Mouse (Mus musculus) cerebellum, adult 9-10 months (tissue): ENCODE measurements around the gene Opcml.

Experiments
- DNase-seq: peaks from one replicate; pipeline ENCODE4 v3.0.0; 2022

The Opcml gene

GRCm38 (mm10) chr9:28177052-28177451 lies 386.5 kb downstream of the Opcml start:
- DNase-seq = no peak

GRCm38 (mm10) chr9:28178123-28178887 lies 387.7 kb downstream of the Opcml start:
- DNase-seq = no peak

- DNase-seq = no peak
Measured at GRCm38 (mm10) chr9:28181916-28182315, 391.3 kb downstream of the Opcml start.

- DNase-seq = no peak
Measured at GRCm38 (mm10) chr9:28190226-28190625, 399.7 kb downstream of the Opcml start.

- DNase-seq = no peak
Measured at GRCm38 (mm10) chr9:28190751-28191150, 400.2 kb downstream of the Opcml start.

GRCm38 (mm10) chr9:28196550-28196949 lies 406.0 kb downstream of the Opcml start:
- DNase-seq = no peak

GRCm38 (mm10) chr9:28197061-28197460 lies 406.5 kb downstream of the Opcml start:
- DNase-seq = no peak

- peak; percentile 55 for DNase-seq
Measured at GRCm38 (mm10) chr9:28197631-28198030, 407.1 kb downstream of the Opcml start.

GRCm38 (mm10) chr9:28198106-28198694 lies 407.6 kb downstream of the Opcml start:
- no peak for DNase-seq

- no peak for DNase-seq
Measured at GRCm38 (mm10) chr9:28207441-28207840, 416.9 kb downstream of the Opcml start.

- peak; percentile 92 for DNase-seq
Measured at GRCm38 (mm10) chr9:28208696-28209095, 418.1 kb downstream of the Opcml start.

GRCm38 (mm10) chr9:28211877-28212276 lies 421.3 kb downstream of the Opcml start:
- no peak for DNase-seq

GRCm38 (mm10) chr9:28213893-28214292 lies 423.3 kb downstream of the Opcml start:
- no peak for DNase-seq

- DNase-seq = peak; percentile 65
Measured at GRCm38 (mm10) chr9:28218026-28218646, 427.6 kb downstream of the Opcml start.

- DNase-seq = no peak
Measured at GRCm38 (mm10) chr9:28222726-28223125, 432.2 kb downstream of the Opcml start.

- peak; percentile 70 for DNase-seq
Measured at GRCm38 (mm10) chr9:28225824-28226569, 435.4 kb downstream of the Opcml start.

- DNase-seq = peak; percentile 58
Measured at GRCm38 (mm10) chr9:28226570-28226951, 436.0 kb downstream of the Opcml start.

GRCm38 (mm10) chr9:28238450-28238849 lies 447.9 kb downstream of the Opcml start:
- DNase-seq = no peak

GRCm38 (mm10) chr9:28247742-28248503 lies 457.3 kb downstream of the Opcml start:
- peak; percentile 66 for DNase-seq

GRCm38 (mm10) chr9:28251341-28251740 lies 460.8 kb downstream of the Opcml start:
- no peak for DNase-seq

GRCm38 (mm10) chr9:28255128-28255904 lies 464.7 kb downstream of the Opcml start:
- DNase-seq = no peak

GRCm38 (mm10) chr9:28255905-28256268 lies 465.3 kb downstream of the Opcml start:
- DNase-seq = no peak
